In the genomic region with DNA sequence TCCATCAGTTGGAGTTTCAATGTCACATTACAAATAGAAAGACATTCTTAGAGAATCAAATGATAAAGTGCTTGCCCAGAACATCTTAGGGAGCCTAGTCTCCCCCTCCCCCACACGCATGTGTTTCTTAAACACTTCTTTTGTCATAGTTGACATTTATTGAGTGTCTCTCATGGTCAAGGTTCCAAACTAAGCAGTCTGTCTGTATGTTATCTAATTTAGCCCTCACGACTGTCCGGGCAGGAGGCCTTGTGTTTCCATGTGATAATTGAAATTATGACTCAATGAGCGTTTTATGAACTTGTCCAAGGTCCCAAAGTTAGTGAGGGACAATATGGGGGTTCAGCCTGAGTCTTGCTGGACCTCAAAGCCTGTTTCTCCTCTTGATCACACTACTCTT, we compare ENCODE assay signal across 27 mouse cellular contexts. TPM values are rescaled to one million over a fixed set of nuclear protein-coding genes. Genes with fewer than 3 reads are reported as not detected.
DNase-seq lines count a peak whose midpoint lies in the region; ATAC-seq lines count a peak whose summit lies in the region.
"Had no signal": no experiment of that assay in that cellular context is flagged by ENCODE, and none has a peak within 500 bp of the region (broad histone marks: within the 10 kb centered on the region; RNA-seq: fewer than 3 reads in every experiment).

No protein-coding gene starts in this region.

- H3K4me1 ChIP-seq in liver, embryonic 15.5 days (replicated peaks) = peaks cover 60% of the 10 kb centered on the region
- H3K4me1 ChIP-seq: intestine, embryonic 15.5 days had no signal

- H3K4me2 ChIP-seq in liver, embryonic 15.5 days = peak overlapping the region; percentile 38
- H3K4me2 ChIP-seq: heart, embryonic 15.5 days; intestine, embryonic 15.5 days; lung, embryonic 14.5 days; midbrain, embryonic 15.5 days; neural tube, embryonic 15.5 days; stomach, embryonic 15.5 days had no signal

- H3K27me3 ChIP-seq in liver, embryonic 15.5 days = peaks cover 9% of the 10 kb centered on the region; the same call in 1 of the 2 replicates
- H3K27me3 ChIP-seq: intestine, embryonic 15.5 days; midbrain, embryonic 15.5 days; neural tube, embryonic 15.5 days; stomach, embryonic 15.5 days had no signal

- no peak for ATAC-seq in liver, embryonic 15.5 days (ENCODE audit: insufficient read depth)
- ATAC-seq: hindbrain, postnatal 0 days; intestine, embryonic 15.5 days; midbrain, embryonic 15.5 days had no signal

- WGBS in liver, embryonic 15.5 days (ENCODE audit: insufficient replicate concordance) = 20% methylated on average over 4 of the region's 4 CpGs

- no peak overlapping the region for H3K9ac ChIP-seq in liver, embryonic 15.5 days
- H3K9ac ChIP-seq: heart, embryonic 15.5 days; intestine, embryonic 15.5 days; lung, embryonic 14.5 days; midbrain, embryonic 15.5 days; neural tube, embryonic 15.5 days; stomach, embryonic 15.5 days had no signal

- peak overlapping the region; percentile 60; the same call in 1 of the 2 replicates for H3K27ac ChIP-seq in liver, embryonic 15.5 days (replicated peaks)
- H3K27ac ChIP-seq: forebrain, embryonic 10.5 days; heart, embryonic 10.5 days; heart, embryonic 15.5 days; hindbrain, postnatal 0 days; intestine, embryonic 15.5 days; midbrain, embryonic 10.5 days; midbrain, embryonic 15.5 days; neural tube, embryonic 15.5 days; stomach, embryonic 15.5 days had no signal

- peak; percentile 9 for DNase-seq in adrenal gland, adult 8-10 months
- no peak for DNase-seq in adrenal gland, postnatal 25 days
- DNase-seq in heart, adult 11 months = peak; percentile 55
- no peak for DNase-seq in heart, adult 8-10 months (ENCODE audit: low spot score)
- peak; percentile 37 for DNase-seq in adrenal gland, postnatal 14 days
- no peak for DNase-seq in layer of hippocampus, adult 8-10 months (ENCODE audit: low spot score in 2 of 2)
- DNase-seq in layer of hippocampus, postnatal 14 days (ENCODE audit: low spot score in 2 of 2) = no peak
- DNase-seq: cerebellum, adult 2 months; cerebellum, postnatal 14 days; gastrocnemius, postnatal 10 days; kidney, adult 2 months; kidney, postnatal 14 days; left cerebral cortex, postnatal 4 days; lung, embryonic 14.5 days; lung, postnatal 14 days; retina, postnatal 1 day; right cerebral cortex, postnatal 14 days had no signal

- no peaks in the 10 kb centered on the region for H3K9me3 ChIP-seq in liver, embryonic 15.5 days (replicated peaks)
- H3K9me3 ChIP-seq: forebrain, embryonic 10.5 days; heart, embryonic 10.5 days; heart, embryonic 15.5 days; intestine, embryonic 15.5 days; midbrain, embryonic 10.5 days; midbrain, embryonic 15.5 days; neural tube, embryonic 15.5 days; stomach, embryonic 15.5 days had no signal

- no peaks in the 10 kb centered on the region for H3K36me3 ChIP-seq in liver, embryonic 15.5 days (replicated peaks)
- H3K36me3 ChIP-seq: heart, embryonic 10.5 days; heart, embryonic 15.5 days; intestine, embryonic 15.5 days; midbrain, embryonic 15.5 days; neural tube, embryonic 15.5 days; stomach, embryonic 15.5 days had no signal

- no peak overlapping the region for H3K4me3 ChIP-seq in liver, embryonic 15.5 days (replicated peaks)
- H3K4me3 ChIP-seq: forebrain, embryonic 10.5 days; heart, embryonic 10.5 days; heart, embryonic 15.5 days; intestine, embryonic 15.5 days; midbrain, embryonic 10.5 days; midbrain, embryonic 15.5 days; neural tube, embryonic 15.5 days; stomach, embryonic 15.5 days had no signal

RNA-seq across cellular contexts. Expression of a gene that starts 5.0 kb away (rescaled TPM):
- total RNA-seq in adrenal gland, adult 8-10 months (2022) = 1 to 10 TPM; 8.3 to 9.8 (median 8.7) TPM
- 25.1 and 27.9 TPM in 2 replicates for total RNA-seq in adrenal gland, postnatal 25 days (2021)
- 1 to 10 TPM; 2.0 to 5.9 (median 2.5) TPM for total RNA-seq in heart, adult 8-10 months (2022)
- 12.0 and 16.7 TPM in 2 replicates for total RNA-seq in adrenal gland, postnatal 14 days (2021)
- polyA plus RNA-seq in liver, embryonic 15.5 days (2015; fragmentation: Nextera tagmentation; extraction: Ambion mirVana) = 7.5 and 7.6 TPM in 2 replicates
- 10 to 100 TPM; 75.9 to 99.3 (median 89.4) TPM for total RNA-seq in layer of hippocampus, adult 8-10 months (2022)
- total RNA-seq in layer of hippocampus, postnatal 14 days (2021) = 100 to 1,000 TPM; 118 to 125 TPM

Comparison
In these comparisons a context has a peak if more than half of its experiments do, and no peak if none do; other contexts are left out.
1. DNase-seq: peak in adrenal gland, adult 8-10 months (single experiment), heart, adult 11 months (single experiment) and adrenal gland, postnatal 14 days (single experiment); none in adrenal gland, postnatal 25 days (single experiment), heart, adult 8-10 months (single experiment), layer of hippocampus, adult 8-10 months (0 of 2) and layer of hippocampus, postnatal 14 days (0 of 2).